Mouse (Mus musculus): ENCODE measurements around the gene Zfp106. TPM values are rescaled to one million over a fixed set of nuclear protein-coding genes. Genes with fewer than 3 reads are reported as not detected.
"Not testable (repeated sequence)": the region's sequence is repeated elsewhere in the genome, so short reads cannot be mapped to it uniquely, and the experiment has no call there.

The Zfp106 gene
- total RNA-seq (2021) = 100 to 1,000 TPM; 154 to 160 TPM

- peak; percentile 88 for DNase-seq
Measured at GRCm38 (mm10) chr2:120563235-120563990, at the start of gene Zfp106. Gene Zfp106, minus strand, starts transcription at chr2:120563843.

- peak; percentile 95 for DNase-seq
Measured at GRCm38 (mm10) chr2:120608830-120609723, 45.4 kb upstream of the Zfp106 start, which contains the start of the genes Haus2 and Lrrc57. Gene Haus2, plus strand, starts transcription at chr2:120609383. Gene Lrrc57, minus strand, starts transcription at chr2:120609520.

- no peak for DNase-seq
Measured at GRCm38 (mm10) chr2:120606021-120606690, 42.5 kb upstream of the Zfp106 start.

GRCm38 (mm10) chr2:120599506-120599905 is 35.9 kb upstream of the Zfp106 start:
- DNase-seq = no peak

GRCm38 (mm10) chr2:120597734-120598133 is 34.1 kb upstream of the Zfp106 start:
- no peak for DNase-seq

- DNase-seq = no peak
Measured at GRCm38 (mm10) chr2:120592227-120592626, 28.6 kb upstream of the Zfp106 start.

GRCm38 (mm10) chr2:120589759-120590158 is 26.1 kb upstream of the Zfp106 start:
- no peak for DNase-seq

- DNase-seq = no peak
Measured at GRCm38 (mm10) chr2:120578286-120578685, 14.6 kb upstream of the Zfp106 start.

- DNase-seq = no peak
Measured at GRCm38 (mm10) chr2:120577799-120578198, 14.2 kb upstream of the Zfp106 start.

- no peak for DNase-seq
Measured at GRCm38 (mm10) chr2:120575978-120576377, 12.3 kb upstream of the Zfp106 start.

- no peak for DNase-seq
Measured at GRCm38 (mm10) chr2:120575121-120575520, 11.5 kb upstream of the Zfp106 start.

- DNase-seq = not testable (repeated sequence)
Measured at GRCm38 (mm10) chr2:120572161-120572560, 8.5 kb upstream of the Zfp106 start.

GRCm38 (mm10) chr2:120571081-120571480 is 7.4 kb upstream of the Zfp106 start:
- DNase-seq = no peak

- no peak for DNase-seq
Measured at GRCm38 (mm10) chr2:120567798-120568320, 4.2 kb upstream of the Zfp106 start.

- DNase-seq = peak; percentile 96
Measured at GRCm38 (mm10) chr2:120566886-120567797, 3.5 kb upstream of the Zfp106 start, which contains the start of gene Snap23. Gene Snap23, plus strand, starts transcription at chr2:120567671.

GRCm38 (mm10) chr2:120565363-120565762 is 1.7 kb upstream of the Zfp106 start:
- no peak for DNase-seq

GRCm38 (mm10) chr2:120564548-120565188 is 1.0 kb upstream of the Zfp106 start:
- not testable (repeated sequence) for DNase-seq

- DNase-seq = no peak
Measured at GRCm38 (mm10) chr2:120562859-120563234, 796 bp downstream of the Zfp106 start.

- no peak for DNase-seq
Measured at GRCm38 (mm10) chr2:120561524-120561923, 2.1 kb downstream of the Zfp106 start.

- DNase-seq = no peak
Measured at GRCm38 (mm10) chr2:120558813-120559212, 4.8 kb downstream of the Zfp106 start.

GRCm38 (mm10) chr2:120556868-120557267 is 6.8 kb downstream of the Zfp106 start:
- DNase-seq = no peak

Data from heart, postnatal 4 days (tissue).